Mouse (Mus musculus): ENCODE measurements around the gene Alox5ap. TPM values are rescaled to one million over a fixed set of nuclear protein-coding genes. Genes with fewer than 3 reads are reported as not detected.

The Alox5ap gene
- polyA plus RNA-seq (2016; fragmentation: Nextera tagmentation; extraction: Ambion mirVana), result 5.6 and 6.2 TPM in 2 replicates

- Histone ChIP-seq H3K27me3 (no peaks in the 10 kb centered on the region), H3K4me3 (replicated peaks) (no peak within 1 kb of the TSS), H3K9me3 (no peaks in the 10 kb centered on the region), H3K27ac (no peak within 1 kb of the TSS), H3K4me2 (no peak within 1 kb of the TSS), H3K9ac (no peak within 1 kb of the TSS), H3K4me1 (0 out of 2 replicates have a peak, but pooled peaks cover 1% of the 10 kb centered on the region), H3K36me3 (replicated peaks) (no peaks in the 10 kb centered on the region)
- 57% methylated on average over 4 of the region's 4 CpGs for WGBS
- no peak for ATAC-seq (ENCODE audit: low FRiP score)
Observed at GRCm38 (mm10) chr5:149264405-149264804, at the start of gene Alox5ap. Alox5ap (plus strand) TSS chr5:149264767.

- no peak for ATAC-seq (ENCODE audit: low FRiP score)
- no peak overlapping the region for H3K4me2 ChIP-seq
- over 99% methylated on average over 7 of the region's 7 CpGs for WGBS
Observed at GRCm38 (mm10) chr5:149215540-149215939, 49.0 kb upstream of the Alox5ap start.

GRCm38 (mm10) chr5:149217524-149218357 is 46.8 kb upstream of the Alox5ap start:
- 87% methylated on average over 6 of the region's 6 CpGs for WGBS
- Histone ChIP-seq H3K9me3 (no peaks in the 10 kb centered on the region), H3K4me2 (no peak overlapping the region), H3K4me3 (replicated peaks) (no peak overlapping the region), H3K27ac (no peak overlapping the region), H3K27me3 (no peaks in the 10 kb centered on the region), H3K36me3 (replicated peaks) (peaks cover 53% of the 10 kb centered on the region), H3K9ac (no peak overlapping the region), H3K4me1 (no peaks in the 10 kb centered on the region)
- no peak for ATAC-seq (ENCODE audit: low FRiP score)

More at GRCm38 (mm10) chr5:149215540-149215939, 49.0 kb upstream of the Alox5ap start:
- no peaks in the 10 kb centered on the region for H3K9me3 ChIP-seq
- H3K27ac ChIP-seq, result no peak overlapping the region
- H3K9ac ChIP-seq, result no peak overlapping the region
- H3K4me3 ChIP-seq (replicated peaks), result no peak overlapping the region
- peaks cover under 1% of the 10 kb centered on the region; the same call in 1 of the 2 replicates for H3K4me1 ChIP-seq
- H3K36me3 ChIP-seq (replicated peaks), result peaks cover 73% of the 10 kb centered on the region
- H3K27me3 ChIP-seq, result no peaks in the 10 kb centered on the region

GRCm38 (mm10) chr5:149219493-149219892 is 45.1 kb upstream of the Alox5ap start:
- H3K4me2 ChIP-seq, result no peak overlapping the region
- ATAC-seq (ENCODE audit: low FRiP score), result no peak
- H3K9ac ChIP-seq, result no peak overlapping the region
- H3K27ac ChIP-seq, result no peak overlapping the region
- H3K27me3 ChIP-seq, result no peaks in the 10 kb centered on the region
- WGBS, result 83% methylated on average over 3 of the region's 3 CpGs
- no peaks in the 10 kb centered on the region for H3K9me3 ChIP-seq
- peaks cover 6% of the 10 kb centered on the region for H3K4me1 ChIP-seq
- peaks cover 35% of the 10 kb centered on the region for H3K36me3 ChIP-seq (replicated peaks)
- H3K4me3 ChIP-seq (replicated peaks), result no peak overlapping the region

GRCm38 (mm10) chr5:149221355-149221754 is 43.2 kb upstream of the Alox5ap start:
- Histone ChIP-seq H3K4me1 (peaks cover 14% of the 10 kb centered on the region), H3K27ac (no peak overlapping the region), H3K36me3 (replicated peaks) (peaks cover 16% of the 10 kb centered on the region), H3K9me3 (no peaks in the 10 kb centered on the region), H3K4me3 (replicated peaks) (no peak overlapping the region), H3K9ac (no peak overlapping the region), H3K27me3 (no peaks in the 10 kb centered on the region), H3K4me2 (no peak overlapping the region)
- ATAC-seq (ENCODE audit: low FRiP score), result no peak
- 92% methylated on average over 4 of the region's 4 CpGs for WGBS

GRCm38 (mm10) chr5:149224666-149225065 is 39.9 kb upstream of the Alox5ap start:
- Histone ChIP-seq H3K9me3 (no peaks in the 10 kb centered on the region), H3K27ac (no peak overlapping the region), H3K27me3 (no peaks in the 10 kb centered on the region), H3K4me1 (peaks cover 16% of the 10 kb centered on the region), H3K4me2 (peak overlapping the region; percentile 1; the same call in 1 of the 2 replicates), H3K9ac (no peak overlapping the region), H3K36me3 (replicated peaks) (no peaks in the 10 kb centered on the region), H3K4me3 (replicated peaks) (no peak overlapping the region)
- WGBS, result 17% methylated on average over 7 of the region's 7 CpGs
- ATAC-seq (ENCODE audit: low FRiP score), result no peak

- Histone ChIP-seq H3K4me2 (peak overlapping the region; percentile 53), H3K4me1 (peaks cover 16% of the 10 kb centered on the region), H3K27me3 (no peaks in the 10 kb centered on the region), H3K36me3 (replicated peaks) (no peaks in the 10 kb centered on the region), H3K9ac (peak overlapping the region; percentile 54), H3K4me3 (replicated peaks) (peak overlapping the region; percentile 52), H3K27ac (peak overlapping the region; percentile 93), H3K9me3 (no peaks in the 10 kb centered on the region)
- ATAC-seq (ENCODE audit: low FRiP score), result peak; percentile 99
- 3% methylated on average over 52 of the region's 55 CpGs for WGBS
Observed at GRCm38 (mm10) chr5:149228700-149229618, 35.6 kb upstream of the Alox5ap start.

- no peak; the same call in 1 of the 2 replicates for ATAC-seq (ENCODE audit: low FRiP score)
- H3K27ac ChIP-seq, result peak overlapping the region; percentile 93
- no peaks in the 10 kb centered on the region for H3K9me3 ChIP-seq
- peaks cover 8% of the 10 kb centered on the region; the same call in 1 of the 2 replicates for H3K4me1 ChIP-seq
- WGBS, result 76% methylated on average over 18 of the region's 18 CpGs
- H3K36me3 ChIP-seq (replicated peaks), result no peaks in the 10 kb centered on the region
- H3K4me3 ChIP-seq (replicated peaks), result peak overlapping the region; percentile 52
- no peaks in the 10 kb centered on the region for H3K27me3 ChIP-seq
- H3K4me2 ChIP-seq, result peak overlapping the region; percentile 53
- H3K9ac ChIP-seq, result peak overlapping the region; percentile 54
Observed at GRCm38 (mm10) chr5:149229619-149230339, 34.8 kb upstream of the Alox5ap start.

GRCm38 (mm10) chr5:149235002-149235401 is 29.6 kb upstream of the Alox5ap start:
- Histone ChIP-seq H3K9ac (no peak overlapping the region), H3K4me1 (no peaks in the 10 kb centered on the region), H3K4me3 (replicated peaks) (no peak overlapping the region), H3K27ac (no peak overlapping the region), H3K9me3 (no peaks in the 10 kb centered on the region), H3K27me3 (no peaks in the 10 kb centered on the region), H3K4me2 (no peak overlapping the region), H3K36me3 (replicated peaks) (no peaks in the 10 kb centered on the region)
- ATAC-seq (ENCODE audit: low FRiP score), result no peak
- 93% methylated on average over 7 of the region's 7 CpGs for WGBS

GRCm38 (mm10) chr5:149237221-149237950 is 27.2 kb upstream of the Alox5ap start:
- Histone ChIP-seq H3K27ac (no peak overlapping the region), H3K9me3 (no peaks in the 10 kb centered on the region; the same call in 1 of the 2 replicates), H3K4me3 (replicated peaks) (no peak overlapping the region), H3K27me3 (no peaks in the 10 kb centered on the region), H3K4me2 (no peak overlapping the region), H3K4me1 (no peaks in the 10 kb centered on the region), H3K36me3 (replicated peaks) (no peaks in the 10 kb centered on the region), H3K9ac (no peak overlapping the region)
- WGBS, result 86% methylated on average over 24 of the region's 24 CpGs
- no peak for ATAC-seq (ENCODE audit: low FRiP score)

- Histone ChIP-seq H3K9ac (no peak overlapping the region), H3K9me3 (no peaks in the 10 kb centered on the region; the same call in 1 of the 2 replicates), H3K36me3 (replicated peaks) (no peaks in the 10 kb centered on the region), H3K27me3 (no peaks in the 10 kb centered on the region), H3K4me1 (peaks cover 6% of the 10 kb centered on the region; the same call in 1 of the 2 replicates), H3K4me2 (no peak overlapping the region), H3K4me3 (replicated peaks) (no peak overlapping the region), H3K27ac (no peak overlapping the region)
- 88% methylated on average over 5 of the region's 5 CpGs for WGBS
- ATAC-seq (ENCODE audit: low FRiP score), result no peak
Observed at GRCm38 (mm10) chr5:149242467-149242866, 22.1 kb upstream of the Alox5ap start.

All from forebrain, embryonic 12.5 days (tissue).